Mouse (Mus musculus): Measurements from ENCODE around the gene Dst. TPM values are rescaled to one million over a fixed set of nuclear protein-coding genes. Genes with fewer than 3 reads are reported as not detected.

Gene Dst
- total and polyA plus RNA-seq, 3 experiments, result 0.08 to 0.60 TPM; not detected in 1

GRCm38 (mm10) chr1:33967206-33967605 lies 59.2 kb downstream of the Dst start:
- Histone ChIP-seq H3K27ac (ENCODE audit: control insufficient read depth, low read depth, low read length) (no peak overlapping the region), H3K27me3 (ENCODE audit: control insufficient read depth in 1 of 2, insufficient read depth in 2 of 2, low read length in 2 of 2) (no peaks in the 10 kb centered on the region), H3K9ac (ENCODE audit: control insufficient read depth, low read depth, low read length, poor library complexity, severe bottlenecking) (no peak overlapping the region), H3K4me3 (ENCODE audit: control insufficient read depth in 1 of 2, insufficient read depth in 1 of 2, low read depth in 2 of 2, low read length in 2 of 2) (no peak overlapping the region), H3K9me3 (replicated peaks; ENCODE audit: insufficient read depth, low read length) (no peaks in the 10 kb centered on the region), H3K4me1 (ENCODE audit: control insufficient read depth in 1 of 2, insufficient read depth in 2 of 2, low read length in 2 of 2) (no peaks in the 10 kb centered on the region), H3K79me2 (ENCODE audit: control insufficient read depth, insufficient read depth, low read length, poor library complexity) (no peaks in the 10 kb centered on the region), H3K36me3 (ENCODE audit: control insufficient read depth in 1 of 2, insufficient read depth in 2 of 2, low read length in 2 of 2) (no peaks in the 10 kb centered on the region)
- DNase-seq (ENCODE audit: low read depth, low spot score), result no peak
- TF ChIP-seq ETS1 (IDR thresholded peaks at IDR 0.05; ENCODE audit: low read depth, low read length), result no peak

DNA sequence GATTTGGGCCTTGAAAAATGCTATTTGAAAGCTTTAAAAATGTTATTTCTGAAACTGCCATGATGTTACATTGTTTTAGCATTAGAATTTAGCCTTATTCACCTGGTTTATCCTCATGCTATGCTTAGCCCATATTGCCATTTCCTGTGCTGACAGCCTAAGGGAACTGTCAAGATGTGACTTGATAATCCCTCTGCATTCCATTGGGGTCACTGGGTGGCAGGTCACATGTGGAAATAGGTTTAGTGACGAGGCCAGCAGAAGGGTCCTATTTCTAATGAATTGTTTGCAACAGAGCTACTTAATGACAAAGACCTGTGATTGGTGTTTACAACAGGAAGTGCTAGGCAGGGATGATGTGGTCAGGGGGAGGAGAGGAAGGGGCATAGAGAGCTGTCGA lies 61.9 kb downstream of the Dst start:
- Histone ChIP-seq H3K79me2 (ENCODE audit: control insufficient read depth, insufficient read depth, low read length, poor library complexity) (no peaks in the 10 kb centered on the region), H3K9ac (ENCODE audit: control insufficient read depth, low read depth, low read length, poor library complexity, severe bottlenecking) (no peak overlapping the region), H3K4me3 (ENCODE audit: control insufficient read depth in 1 of 2, insufficient read depth in 1 of 2, low read depth in 2 of 2, low read length in 2 of 2) (no peak overlapping the region), H3K36me3 (ENCODE audit: control insufficient read depth in 1 of 2, insufficient read depth in 2 of 2, low read length in 2 of 2) (no peaks in the 10 kb centered on the region), H3K27me3 (ENCODE audit: control insufficient read depth in 1 of 2, insufficient read depth in 2 of 2, low read length in 2 of 2) (no peaks in the 10 kb centered on the region), H3K4me1 (ENCODE audit: control insufficient read depth in 1 of 2, insufficient read depth in 2 of 2, low read length in 2 of 2) (no peaks in the 10 kb centered on the region), H3K27ac (ENCODE audit: control insufficient read depth, low read depth, low read length) (no peak overlapping the region), H3K9me3 (replicated peaks; ENCODE audit: insufficient read depth, low read length) (no peaks in the 10 kb centered on the region)
- no peak for DNase-seq (ENCODE audit: low read depth, low spot score)
- TF ChIP-seq MYB (IDR thresholded peaks at IDR 0.05; ENCODE audit: low read depth, low read length) (no peak), MXI1 (IDR thresholded peaks at IDR 0.05; ENCODE audit: low read depth, low read length) (no peak), NELFE (IDR thresholded peaks at IDR 0.05; ENCODE audit: low read depth, low read length) (no peak), BHLHE40 (IDR thresholded peaks at IDR 0.05; ENCODE audit: borderline replicate concordance, low read depth, low read length) (no peak)

DNA sequence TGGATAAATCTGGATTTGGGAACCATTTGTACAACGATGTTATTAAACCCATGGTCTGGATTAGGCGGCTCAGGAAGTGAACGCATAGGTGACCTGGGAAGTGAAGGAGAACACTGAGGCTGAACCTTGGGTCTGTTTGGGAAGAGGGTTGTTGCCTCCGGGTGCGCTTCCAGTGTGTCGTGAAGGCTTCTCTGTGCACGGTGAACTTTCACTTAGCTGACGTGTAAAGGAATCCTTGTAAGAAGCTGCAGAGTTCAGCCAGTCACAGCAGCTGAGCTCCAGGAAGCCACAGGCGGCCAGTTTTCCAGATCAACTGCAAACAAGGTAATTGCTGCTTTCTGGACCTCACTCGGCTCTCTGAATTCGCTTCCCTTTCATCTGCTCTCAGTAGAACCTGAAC lies 66.4 kb downstream of the Dst start:
- Histone ChIP-seq H3K9me3 (replicated peaks; ENCODE audit: insufficient read depth, low read length) (no peaks in the 10 kb centered on the region), H3K27ac (ENCODE audit: control insufficient read depth, low read depth, low read length) (no peak overlapping the region), H3K79me2 (ENCODE audit: control insufficient read depth, insufficient read depth, low read length, poor library complexity) (no peaks in the 10 kb centered on the region), H3K27me3 (ENCODE audit: control insufficient read depth in 1 of 2, insufficient read depth in 2 of 2, low read length in 2 of 2) (no peaks in the 10 kb centered on the region), H3K4me3 (ENCODE audit: control insufficient read depth in 1 of 2, insufficient read depth in 1 of 2, low read depth in 2 of 2, low read length in 2 of 2) (no peak overlapping the region), H3K9ac (ENCODE audit: control insufficient read depth, low read depth, low read length, poor library complexity, severe bottlenecking) (no peak overlapping the region), H3K36me3 (ENCODE audit: control insufficient read depth in 1 of 2, insufficient read depth in 2 of 2, low read length in 2 of 2) (no peaks in the 10 kb centered on the region), H3K4me1 (ENCODE audit: control insufficient read depth in 1 of 2, insufficient read depth in 2 of 2, low read length in 2 of 2) (no peaks in the 10 kb centered on the region)
- no peak for DNase-seq (ENCODE audit: low read depth, low spot score)
- no peak for TF ChIP-seq GATA1 (IDR thresholded peaks at IDR 0.05; ENCODE audit: low read depth, low read length)
- no peak for TF ChIP-seq MAX (IDR thresholded peaks at IDR 0.05; ENCODE audit: low read length)
- no peak for TF ChIP-seq ZKSCAN1 (IDR thresholded peaks at IDR 0.05; ENCODE audit: low read depth, low read length)
- TF ChIP-seq POLR2AphosphoS5 (IDR thresholded peaks at IDR 0.05; ENCODE audit: borderline replicate concordance, low read depth, low read length), result no peak
- no peak for TF ChIP-seq MAFK (IDR thresholded peaks at IDR 0.05; ENCODE audit: borderline replicate concordance, low read depth, low read length)

GRCm38 (mm10) chr1:33975333-33975732 lies 67.3 kb downstream of the Dst start:
- no peaks in the 10 kb centered on the region for H3K4me1 ChIP-seq (ENCODE audit: control insufficient read depth in 1 of 2, insufficient read depth in 2 of 2, low read length in 2 of 2)
- TF ChIP-seq MEF2A (IDR thresholded peaks at IDR 0.05; ENCODE audit: extremely low read depth, insufficient replicate concordance, low read depth, low read length, poor library complexity, severe bottlenecking), result no peak
- no peak for TF ChIP-seq USF1 (IDR thresholded peaks at IDR 0.05; ENCODE audit: low read depth, low read length)
- TF ChIP-seq GATA1 (IDR thresholded peaks at IDR 0.05; ENCODE audit: low read depth, low read length), result no peak
- no peak for TF ChIP-seq CTCF (IDR thresholded peaks at IDR 0.05 in 2 of 3, conservative IDR thresholded peaks at IDR 0.05 in 1 of 3; ENCODE audit: control insufficient read depth in 1 of 3, insufficient read depth in 1 of 3, low read depth in 2 of 3, low read length in 3 of 3, poor library complexity in 1 of 3, severe bottlenecking in 1 of 3)
- no peak for TF ChIP-seq TCF12 (IDR thresholded peaks at IDR 0.05; ENCODE audit: low read depth, low read length)
- TF ChIP-seq EP300 (IDR thresholded peaks at IDR 0.05; ENCODE audit: low read depth in 1 of 2, low read length in 2 of 2), result no peak
- no peak for TF ChIP-seq JUND (IDR thresholded peaks at IDR 0.05; ENCODE audit: low read depth, low read length)
- no peak for TF ChIP-seq ZKSCAN1 (IDR thresholded peaks at IDR 0.05; ENCODE audit: low read depth, low read length)
- H3K9ac ChIP-seq (ENCODE audit: control insufficient read depth, low read depth, low read length, poor library complexity, severe bottlenecking), result no peak overlapping the region
- DNase-seq (ENCODE audit: low read depth, low spot score), result no peak
- H3K79me2 ChIP-seq (ENCODE audit: control insufficient read depth, insufficient read depth, low read length, poor library complexity), result no peaks in the 10 kb centered on the region
- H3K27ac ChIP-seq (ENCODE audit: control insufficient read depth, low read depth, low read length), result no peak overlapping the region
- H3K4me3 ChIP-seq (ENCODE audit: control insufficient read depth in 1 of 2, insufficient read depth in 1 of 2, low read depth in 2 of 2, low read length in 2 of 2), result no peak overlapping the region
- H3K36me3 ChIP-seq (ENCODE audit: control insufficient read depth in 1 of 2, insufficient read depth in 2 of 2, low read length in 2 of 2), result no peaks in the 10 kb centered on the region
- H3K9me3 ChIP-seq (replicated peaks; ENCODE audit: insufficient read depth, low read length), result no peaks in the 10 kb centered on the region
- no peaks in the 10 kb centered on the region for H3K27me3 ChIP-seq (ENCODE audit: control insufficient read depth in 1 of 2, insufficient read depth in 2 of 2, low read length in 2 of 2)

All from MEL (cell line).